Mouse (Mus musculus): ENCODE results near the gene Wnt10a. TPM values are rescaled to one million over a fixed set of nuclear protein-coding genes. Genes with fewer than 3 reads are reported as not detected.

Wnt10a gene
- polyA plus RNA-seq, 1 experiment from 2014 or later, result 2.3 TPM

GRCm38 (mm10) chr1:74790095-74790494 is 1.2 kb upstream of the Wnt10a start:
- ATAC-seq (ENCODE audit: low FRiP score), result 0 out of 2 replicates have a peak, but pooled peaks have one; percentile 12
- no peaks in the 10 kb centered on the region for H3K36me3 ChIP-seq
- no peaks in the 10 kb centered on the region for H3K9me3 ChIP-seq (replicated peaks)
- H3K27me3 ChIP-seq, result peaks cover 98% of the 10 kb centered on the region
- H3K9ac ChIP-seq, result no peak overlapping the region
- H3K4me3 ChIP-seq, result no peak overlapping the region
- H3K4me2 ChIP-seq (replicated peaks), result no peak overlapping the region
- WGBS, result 9% methylated on average over 3 of the region's 3 CpGs
- no peak overlapping the region for H3K27ac ChIP-seq
- peaks cover 39% of the 10 kb centered on the region for H3K4me1 ChIP-seq

- Histone ChIP-seq H3K27me3 (peaks cover 100% of the 10 kb centered on the region), H3K4me1 (peaks cover 52% of the 10 kb centered on the region), H3K27ac (no peak overlapping the region), H3K9ac (0 out of 2 replicates have a peak overlapping the region, but pooled peaks have one; percentile 13), H3K36me3 (no peaks in the 10 kb centered on the region), H3K4me2 (replicated peaks) (no peak overlapping the region), H3K9me3 (replicated peaks) (no peaks in the 10 kb centered on the region), H3K4me3 (no peak overlapping the region)
- no peak for ATAC-seq (ENCODE audit: low FRiP score)
- WGBS, result 9% methylated on average over 19 of the region's 19 CpGs
These were observed 1.7 kb downstream of the Wnt10a start for GRCm38 (mm10) chr1:74792831-74793660.

DNA sequence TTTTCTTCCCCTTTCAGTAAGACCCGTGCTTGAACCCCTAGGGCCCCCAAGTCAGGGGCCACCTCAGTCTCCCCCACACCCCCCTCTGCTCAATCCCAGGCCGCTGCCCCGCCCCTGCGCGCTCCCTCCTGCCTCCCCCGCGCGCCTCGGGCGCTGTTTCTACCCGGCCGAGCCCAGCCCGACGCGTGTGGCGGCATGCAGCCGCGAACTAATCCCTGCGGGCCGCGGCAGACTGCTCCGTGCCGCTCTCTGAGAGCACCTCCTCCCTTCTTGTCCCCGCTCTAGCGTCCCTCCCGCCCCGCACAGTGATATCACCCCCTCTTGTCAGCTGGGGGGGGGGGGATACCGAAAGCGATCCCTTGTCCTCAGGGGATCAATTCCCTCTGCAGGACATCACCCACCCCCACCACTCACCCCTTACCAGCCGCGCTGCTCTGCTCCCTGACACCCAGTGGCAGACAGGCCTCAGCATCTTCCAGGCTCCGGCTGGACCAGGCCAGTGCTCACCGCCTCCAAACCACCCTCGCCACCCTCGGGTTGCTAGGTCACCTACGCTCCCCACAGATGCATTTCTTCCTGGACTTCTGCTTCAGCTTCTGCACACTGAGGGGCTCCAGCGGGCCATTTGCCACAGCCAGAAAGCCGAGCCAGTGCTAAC is 3.3 kb downstream of the Wnt10a start:
- Histone ChIP-seq H3K36me3 (no peaks in the 10 kb centered on the region), H3K4me3 (peak overlapping the region; percentile 24), H3K27me3 (peaks cover 100% of the 10 kb centered on the region), H3K27ac (no peak overlapping the region), H3K4me1 (peaks cover 46% of the 10 kb centered on the region), H3K9me3 (replicated peaks) (no peaks in the 10 kb centered on the region), H3K9ac (peak overlapping the region; percentile 46; the same call in 1 of the 2 replicates), H3K4me2 (replicated peaks) (peak overlapping the region; percentile 48)
- under 1% methylated on average over 37 of the region's 38 CpGs for WGBS
- no peak for ATAC-seq (ENCODE audit: low FRiP score)

GRCm38 (mm10) chr1:74795145-74795529 is 3.8 kb downstream of the Wnt10a start:
- ATAC-seq (ENCODE audit: low FRiP score), result no peak
- Histone ChIP-seq H3K9ac (0 out of 2 replicates have a peak overlapping the region, but pooled peaks have one; percentile 46), H3K27me3 (peaks cover 100% of the 10 kb centered on the region), H3K4me1 (peaks cover 43% of the 10 kb centered on the region), H3K27ac (no peak overlapping the region), H3K4me2 (replicated peaks) (peak overlapping the region; percentile 48), H3K36me3 (no peaks in the 10 kb centered on the region), H3K4me3 (no peak overlapping the region), H3K9me3 (replicated peaks) (no peaks in the 10 kb centered on the region)
- 0% methylated on average over 9 of the region's 11 CpGs for WGBS

DNA sequence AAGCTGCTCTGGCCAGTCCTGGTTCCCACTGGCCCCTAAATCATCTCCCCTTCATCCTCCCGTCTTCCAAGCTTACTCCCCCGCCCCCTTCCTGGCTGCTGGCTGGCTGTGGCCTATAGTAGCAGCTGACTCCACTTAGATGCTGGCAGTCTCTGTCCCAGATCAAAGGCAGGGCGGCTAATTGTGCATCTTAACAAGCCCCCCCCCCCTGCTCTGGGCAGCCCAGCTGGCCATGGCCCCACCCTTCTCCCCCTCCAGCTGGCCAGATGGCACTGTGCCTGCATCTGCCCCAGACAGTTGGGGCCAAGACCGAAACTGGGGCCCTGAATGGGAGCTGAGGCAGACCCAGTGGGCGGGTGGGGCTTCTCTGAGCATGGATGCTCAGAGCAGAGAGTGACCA is 6.1 kb downstream of the Wnt10a start:
- WGBS, result 5% methylated on average over 5 of the region's 5 CpGs
- peak; percentile 82 for ATAC-seq (ENCODE audit: low FRiP score)
- no peaks in the 10 kb centered on the region for H3K36me3 ChIP-seq
- H3K4me1 ChIP-seq, result peaks cover 37% of the 10 kb centered on the region
- no peak overlapping the region for H3K9ac ChIP-seq
- no peak overlapping the region for H3K27ac ChIP-seq
- peaks cover 98% of the 10 kb centered on the region for H3K27me3 ChIP-seq
- H3K4me2 ChIP-seq (replicated peaks), result no peak overlapping the region
- no peaks in the 10 kb centered on the region for H3K9me3 ChIP-seq (replicated peaks)
- H3K4me3 ChIP-seq, result no peak overlapping the region

GRCm38 (mm10) chr1:74800424-74800888 is 9.1 kb downstream of the Wnt10a start:
- peaks cover 98% of the 10 kb centered on the region for H3K27me3 ChIP-seq
- H3K4me2 ChIP-seq (replicated peaks), result peak overlapping the region; percentile 43
- no peak overlapping the region; the same call in 1 of the 2 replicates for H3K9ac ChIP-seq
- no peaks in the 10 kb centered on the region for H3K9me3 ChIP-seq (replicated peaks)
- no peak for ATAC-seq (ENCODE audit: low FRiP score)
- no peaks in the 10 kb centered on the region for H3K36me3 ChIP-seq
- H3K27ac ChIP-seq, result no peak overlapping the region
- 1% methylated on average over 29 of the region's 29 CpGs for WGBS
- H3K4me1 ChIP-seq, result peaks cover 47% of the 10 kb centered on the region
- H3K4me3 ChIP-seq, result peak overlapping the region; percentile 18

DNA sequence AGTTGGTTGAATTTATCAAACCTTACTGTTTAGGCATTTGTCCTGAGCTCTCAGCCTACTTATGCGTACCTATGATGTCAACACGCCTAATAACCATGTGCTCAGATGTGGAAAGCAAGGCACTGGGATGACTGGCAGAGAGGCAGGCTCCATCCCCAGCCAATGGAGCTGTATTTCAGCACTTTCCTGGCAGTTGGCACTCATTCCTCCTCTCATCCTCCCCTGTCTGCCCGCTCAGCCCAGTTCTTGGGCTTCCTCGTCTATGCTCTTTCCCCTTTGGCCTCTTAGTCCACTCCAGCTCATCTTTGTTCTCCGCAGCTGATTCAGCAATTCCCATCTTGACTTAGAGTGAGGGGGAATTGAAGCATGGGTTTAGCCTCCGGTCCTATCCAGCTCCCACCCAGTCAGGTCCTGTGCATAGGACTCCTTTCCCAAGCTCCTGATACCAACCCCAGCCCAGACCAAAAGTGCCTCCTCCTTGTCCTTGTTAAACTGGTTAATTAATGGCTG is 10.4 kb downstream of the Wnt10a start:
- H3K4me2 ChIP-seq (replicated peaks), result no peak overlapping the region
- no peak overlapping the region for H3K4me3 ChIP-seq
- no peak overlapping the region for H3K27ac ChIP-seq
- peaks cover 59% of the 10 kb centered on the region for H3K4me1 ChIP-seq
- no peaks in the 10 kb centered on the region for H3K9me3 ChIP-seq (replicated peaks)
- peaks cover 98% of the 10 kb centered on the region for H3K27me3 ChIP-seq
- no peaks in the 10 kb centered on the region for H3K36me3 ChIP-seq
- ATAC-seq (ENCODE audit: low FRiP score), result no peak
- H3K9ac ChIP-seq, result no peak overlapping the region
- WGBS, result 13% methylated on average over 6 of the region's 6 CpGs

DNA sequence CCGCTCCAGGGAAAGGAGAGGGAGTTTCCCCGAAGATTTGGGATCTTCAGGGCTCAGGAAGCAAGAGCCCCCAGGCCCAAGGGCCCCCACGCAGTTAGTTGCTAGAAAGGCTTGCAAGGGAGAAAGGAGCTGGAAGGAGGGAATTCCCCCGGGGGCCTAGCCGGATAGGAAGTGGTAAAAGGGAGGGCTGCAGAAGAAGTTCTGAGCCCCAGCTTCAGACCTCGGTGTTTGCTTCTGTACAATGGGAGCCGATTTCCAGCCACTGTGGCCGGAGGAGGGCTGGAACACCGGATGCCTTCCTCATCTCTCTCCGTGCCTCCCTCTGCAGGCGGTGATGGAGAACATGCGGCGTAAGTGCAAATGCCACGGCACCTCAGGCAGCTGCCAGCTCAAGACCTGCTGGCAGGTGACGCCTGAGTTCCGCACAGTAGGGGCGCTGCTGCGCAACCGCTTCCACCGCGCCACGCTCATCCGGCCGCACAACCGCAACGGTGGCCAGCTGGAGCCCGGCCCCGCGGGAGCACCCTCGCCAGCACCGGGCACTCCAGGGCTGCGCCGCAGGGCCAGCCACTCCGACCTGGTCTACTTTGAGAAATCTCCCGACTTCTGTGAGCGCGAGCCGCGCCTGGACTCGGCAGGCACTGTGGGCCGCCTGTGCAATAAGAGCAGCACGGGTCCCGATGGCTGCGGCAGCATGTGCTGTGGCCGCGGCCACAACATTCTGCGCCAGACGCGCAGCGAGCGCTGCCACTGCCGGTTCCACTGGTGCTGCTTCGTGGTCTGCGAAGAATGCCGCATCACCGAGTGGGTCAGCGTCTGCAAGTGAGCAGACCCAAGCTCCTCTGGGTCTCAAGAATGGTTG is 11.7 kb downstream of the Wnt10a start:
- no peaks in the 10 kb centered on the region for H3K9me3 ChIP-seq (replicated peaks)
- H3K4me2 ChIP-seq (replicated peaks), result peak overlapping the region; percentile 70
- peak; percentile 68 for ATAC-seq (ENCODE audit: low FRiP score)
- WGBS, result under 1% methylated on average over 57 of the region's 57 CpGs
- H3K4me3 ChIP-seq, result peak overlapping the region; percentile 38
- peak overlapping the region; percentile 60 for H3K9ac ChIP-seq
- H3K4me1 ChIP-seq, result peaks cover 62% of the 10 kb centered on the region
- peaks cover 98% of the 10 kb centered on the region for H3K27me3 ChIP-seq
- no peaks in the 10 kb centered on the region for H3K36me3 ChIP-seq
- no peak overlapping the region for H3K27ac ChIP-seq

DNA sequence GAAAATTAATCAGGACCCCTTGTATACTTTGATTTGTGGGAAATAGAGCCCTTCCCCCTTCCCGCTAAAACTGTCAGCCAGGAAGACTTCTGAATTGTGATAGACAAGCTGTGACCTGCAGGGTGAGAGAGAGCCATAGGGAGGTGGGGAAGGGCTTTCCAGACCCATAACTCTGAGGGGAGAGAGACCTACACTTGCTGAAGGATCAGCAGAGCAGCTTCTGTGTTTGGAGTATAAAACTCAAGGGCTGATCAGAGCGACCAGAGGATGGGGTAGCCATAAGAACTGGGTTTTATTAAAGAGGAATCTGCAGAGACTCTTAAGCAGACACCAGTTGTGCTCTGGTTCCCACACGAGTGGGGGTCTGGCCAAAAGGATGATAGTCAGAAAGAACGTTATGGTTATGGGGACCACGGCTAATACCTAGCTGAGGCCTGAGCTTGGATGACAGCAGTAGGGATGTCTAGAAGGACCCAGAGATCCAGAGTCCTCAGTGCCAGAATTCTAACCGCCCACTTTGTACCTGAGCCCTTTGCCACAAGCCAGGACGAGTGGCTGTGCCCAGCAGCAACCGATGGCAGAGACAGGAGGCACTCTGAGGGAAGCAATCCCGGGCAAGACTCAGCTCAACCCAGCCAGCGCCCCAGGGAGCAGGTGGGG is 13.0 kb downstream of the Wnt10a start:
- 5% methylated on average over 10 of the region's 10 CpGs for WGBS
- Histone ChIP-seq H3K4me1 (peaks cover 65% of the 10 kb centered on the region), H3K36me3 (no peaks in the 10 kb centered on the region), H3K4me2 (replicated peaks) (no peak overlapping the region), H3K27me3 (peaks cover 95% of the 10 kb centered on the region), H3K9ac (no peak overlapping the region), H3K4me3 (no peak overlapping the region), H3K9me3 (replicated peaks) (no peaks in the 10 kb centered on the region), H3K27ac (no peak overlapping the region)
- no peak for ATAC-seq (ENCODE audit: low FRiP score)

- Histone ChIP-seq H3K4me2 (replicated peaks) (no peak overlapping the region), H3K9ac (no peak overlapping the region), H3K36me3 (no peaks in the 10 kb centered on the region), H3K27ac (no peak overlapping the region), H3K9me3 (replicated peaks) (no peaks in the 10 kb centered on the region), H3K27me3 (peaks cover 89% of the 10 kb centered on the region), H3K4me1 (peaks cover 62% of the 10 kb centered on the region), H3K4me3 (no peak overlapping the region)
- WGBS, result 14% methylated on average over 4 of the region's 4 CpGs
- no peak for ATAC-seq (ENCODE audit: low FRiP score)
These were observed 14.1 kb downstream of the Wnt10a start for GRCm38 (mm10) chr1:74805340-74805835.

- H3K36me3 ChIP-seq, result no peaks in the 10 kb centered on the region
- H3K4me3 ChIP-seq, result no peak overlapping the region
- no peak overlapping the region for H3K9ac ChIP-seq
- H3K27me3 ChIP-seq, result peaks cover 84% of the 10 kb centered on the region
- ATAC-seq (ENCODE audit: low FRiP score), result no peak
- 10% methylated on average over 5 of the region's 5 CpGs for WGBS
- no peaks in the 10 kb centered on the region for H3K9me3 ChIP-seq (replicated peaks)
- peaks cover 58% of the 10 kb centered on the region for H3K4me1 ChIP-seq
- H3K27ac ChIP-seq, result no peak overlapping the region
- no peak overlapping the region for H3K4me2 ChIP-seq (replicated peaks)
These were observed 14.5 kb downstream of the Wnt10a start for GRCm38 (mm10) chr1:74805843-74806242.

Measured in hindbrain, embryonic 12.5 days (tissue).